Mouse (Mus musculus) hematopoietic stem cell, adult 5-6 weeks (primary cell): Measurements from ENCODE around the gene Hormad2. TPM values are rescaled to one million over a fixed set of nuclear protein-coding genes. Genes with fewer than 3 reads are reported as not detected.
A peak's percentile ranks its signal among the peaks of the same experiment; 100 is the strongest.

Source experiments
- ATAC-seq, 2 experiments: fragments of 125-278 bp in 1 of 2; replicated peaks in 1 of 2; 2 replicates each; pipeline ENCODE4 v1.8.0; 2016 to 2017; ENCODE audit warnings: inconsistent platforms in 2 of 2, mild to moderate bottlenecking in 2 of 2, moderate number of reproducible peaks in 2 of 2, low read depth in 1 of 2, moderate TSS enrichment in 1 of 2; ENCODE audit not compliant: low FRiP score in 2 of 2, poor library complexity in 2 of 2, severe bottlenecking in 2 of 2, insufficient read depth in 1 of 2, low TSS enrichment in 1 of 2
- total RNA-seq: library from RNA; stranded (forward); fragments of 172-1452, 232-1000 nt; gene quantifications from 2 replicates; pipeline ENCODE4 v1.2.3, GENCODE M21; 2017

Gene Hormad2
- 0.31 and 0.79 TPM in 2 replicates for total RNA-seq

DNA sequence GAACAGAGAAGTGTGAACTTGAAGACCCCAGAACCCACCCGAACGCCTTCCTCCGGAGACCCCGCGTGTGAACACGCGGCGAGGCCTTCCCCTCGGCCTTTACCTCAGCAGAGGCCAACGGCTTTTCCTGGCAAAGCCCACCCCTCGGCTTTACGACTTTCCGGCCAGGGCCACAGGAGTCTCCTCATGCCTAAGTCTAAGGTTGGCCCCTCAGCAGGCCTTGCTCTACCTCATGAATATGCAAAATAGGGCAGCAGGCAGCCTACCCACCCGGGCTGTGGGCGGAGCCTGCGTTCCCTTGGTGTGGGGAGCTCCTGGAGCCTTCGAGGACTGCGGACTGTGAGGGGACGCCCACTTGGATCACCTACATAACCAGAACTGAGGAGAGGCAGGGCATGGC lies at the start of gene Hormad2:
Hormad2 (minus strand) TSS at position 128 of the 400 bp plus-strand sequence.
- no peak for ATAC-seq

DNA sequence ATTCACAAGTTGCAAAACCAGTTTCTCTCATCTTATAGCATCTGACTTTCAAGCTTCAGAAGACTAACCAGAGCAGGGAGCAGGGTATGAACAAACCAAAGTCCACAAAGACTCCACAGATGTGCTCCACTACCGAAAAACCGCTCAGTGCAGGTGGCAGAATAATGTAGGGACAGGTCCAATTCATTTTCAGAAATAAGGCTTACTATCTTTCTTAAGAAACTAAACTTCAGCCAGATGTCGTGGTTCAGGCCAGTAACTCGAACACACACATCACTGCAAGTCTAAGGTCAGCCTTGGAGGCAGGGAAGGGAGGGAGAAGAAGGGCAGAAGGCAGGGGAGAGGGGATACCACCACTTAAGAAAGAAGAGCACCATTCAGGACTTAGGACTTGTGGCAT lies 48.3 kb upstream of the Hormad2 start:
- ATAC-seq, result no peak

DNA sequence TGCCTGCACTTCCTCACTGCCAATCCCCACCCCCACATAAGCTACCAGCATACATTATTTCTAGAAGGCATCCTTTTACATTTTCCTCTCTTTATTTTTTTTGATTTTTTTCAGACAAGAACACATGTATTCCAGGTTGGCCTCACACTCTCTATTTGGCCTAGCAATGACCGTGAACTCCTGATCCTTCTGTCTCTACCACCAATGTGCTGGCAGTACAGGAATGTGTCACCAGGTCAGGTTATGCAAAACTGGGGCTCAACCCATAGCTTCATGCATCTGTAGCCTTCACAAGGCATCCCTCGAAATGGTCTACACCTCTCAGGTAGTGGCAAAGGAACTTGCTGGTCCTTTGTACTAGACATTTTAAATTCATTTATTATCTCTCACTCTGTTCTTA lies 47.9 kb upstream of the Hormad2 start:
- no peak for ATAC-seq

DNA sequence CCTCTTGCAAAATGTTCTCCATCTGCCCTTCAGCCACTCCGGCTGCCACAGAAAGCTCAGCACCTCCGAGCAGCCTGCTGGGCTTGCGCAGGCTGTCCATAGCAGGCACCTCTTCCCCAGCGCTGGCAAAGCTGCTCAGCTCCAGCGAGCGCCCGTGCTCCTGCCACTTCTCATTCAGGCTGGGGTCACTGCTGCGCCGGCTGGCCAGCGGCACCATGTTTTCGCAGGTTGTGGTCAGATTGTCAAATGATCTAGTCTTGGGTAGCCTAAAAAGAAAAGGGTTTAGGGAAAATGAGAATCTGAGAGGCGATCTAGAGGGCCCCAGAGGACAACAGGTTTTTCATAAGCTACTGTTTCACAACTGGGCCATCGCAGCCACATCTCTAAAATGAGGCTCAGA lies 47.5 kb upstream of the Hormad2 start:
- ATAC-seq, result no peak

DNA sequence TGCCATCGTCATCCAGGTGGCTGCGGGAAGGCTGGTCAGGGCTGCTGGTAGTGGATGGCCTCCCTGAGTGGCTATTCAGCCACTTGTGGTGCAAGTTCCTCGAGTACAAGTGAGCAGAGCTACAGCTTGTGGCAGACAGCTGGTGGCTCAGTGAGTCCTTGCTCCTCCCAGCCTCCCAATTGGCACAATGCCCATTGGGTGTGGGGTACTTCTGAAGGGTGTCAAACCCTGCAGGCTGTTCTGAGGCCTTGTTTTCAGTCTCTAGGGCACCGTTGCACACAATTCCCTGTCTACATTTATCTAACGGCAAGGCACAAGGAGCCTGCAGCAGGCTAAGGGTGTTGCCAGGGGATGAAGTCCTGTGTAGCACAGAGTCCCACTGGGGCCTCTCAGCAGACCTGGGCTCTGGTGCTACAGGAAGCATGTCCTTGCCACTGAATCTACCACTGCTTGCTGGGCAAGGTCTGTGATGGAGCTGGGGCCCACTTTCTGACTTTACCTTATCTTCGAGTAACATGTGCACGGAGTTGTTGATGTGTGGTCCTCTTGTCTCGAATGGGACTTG lies 46.6 kb upstream of the Hormad2 start:
- ATAC-seq, result no peak

DNA sequence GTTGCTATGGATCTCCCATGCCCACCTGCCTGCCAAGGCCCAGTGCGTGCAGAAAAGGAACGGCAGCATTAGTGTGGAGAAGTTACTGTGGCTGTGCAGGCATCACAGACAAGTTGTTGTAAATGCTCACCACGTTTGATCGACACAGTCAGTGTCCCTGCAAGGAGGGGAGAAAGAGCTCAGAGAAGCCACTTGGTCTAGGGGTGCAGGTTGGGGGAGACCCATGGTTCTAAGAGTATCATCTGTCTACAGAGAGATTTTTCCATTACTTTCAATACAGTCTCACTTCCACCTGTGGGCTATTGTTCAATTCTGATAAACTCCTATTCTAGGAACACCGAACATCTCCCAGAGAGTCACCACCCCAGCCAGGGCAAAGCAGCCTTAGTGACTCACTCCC lies 43.6 kb upstream of the Hormad2 start:
- no peak for ATAC-seq

DNA sequence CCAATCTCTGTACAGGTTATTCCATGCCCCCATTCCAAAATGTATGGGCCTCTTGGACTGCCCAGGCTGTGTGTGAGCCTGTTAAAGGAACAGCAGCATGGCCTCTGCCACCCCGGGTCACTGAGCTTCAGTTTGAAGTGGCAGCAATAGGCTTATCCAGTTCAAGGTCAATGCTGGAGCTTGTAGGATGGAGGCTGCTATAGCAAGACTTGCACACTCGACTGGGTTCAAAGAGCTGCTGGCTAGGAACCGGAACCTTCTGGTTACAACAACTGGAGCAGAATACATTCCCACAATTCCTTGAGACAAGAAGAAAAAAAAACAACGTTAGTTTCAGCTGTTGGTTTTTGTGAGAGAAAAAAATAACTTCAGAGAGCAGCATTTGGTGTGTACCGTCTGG lies 41.7 kb upstream of the Hormad2 start:
- no peak for ATAC-seq

DNA sequence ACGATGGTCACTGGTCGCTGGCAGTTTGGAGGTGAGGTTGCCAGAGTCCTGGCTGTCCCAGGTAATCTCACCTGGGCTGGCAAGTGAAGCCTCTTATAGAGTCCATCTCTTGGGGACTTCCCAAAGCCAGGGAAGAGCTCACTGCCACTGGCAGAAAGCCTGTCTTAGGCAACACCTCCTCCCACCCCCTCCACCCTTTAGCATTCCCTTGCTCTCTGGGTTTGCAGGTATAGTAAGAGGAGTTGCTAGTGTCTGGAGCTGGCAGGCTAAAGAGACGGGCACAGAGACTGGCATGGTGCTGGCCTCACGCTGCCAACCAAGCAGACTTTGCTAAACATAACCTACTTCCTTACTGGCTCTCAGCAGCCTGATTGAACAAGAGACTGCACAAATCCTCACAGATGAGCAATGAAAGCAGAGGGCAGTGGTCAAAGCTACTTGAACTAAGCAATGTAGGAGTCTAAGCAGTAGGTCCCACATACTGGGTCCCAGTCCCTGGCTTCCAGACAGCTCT lies 35.3 kb upstream of the Hormad2 start:
- no peak for ATAC-seq

DNA sequence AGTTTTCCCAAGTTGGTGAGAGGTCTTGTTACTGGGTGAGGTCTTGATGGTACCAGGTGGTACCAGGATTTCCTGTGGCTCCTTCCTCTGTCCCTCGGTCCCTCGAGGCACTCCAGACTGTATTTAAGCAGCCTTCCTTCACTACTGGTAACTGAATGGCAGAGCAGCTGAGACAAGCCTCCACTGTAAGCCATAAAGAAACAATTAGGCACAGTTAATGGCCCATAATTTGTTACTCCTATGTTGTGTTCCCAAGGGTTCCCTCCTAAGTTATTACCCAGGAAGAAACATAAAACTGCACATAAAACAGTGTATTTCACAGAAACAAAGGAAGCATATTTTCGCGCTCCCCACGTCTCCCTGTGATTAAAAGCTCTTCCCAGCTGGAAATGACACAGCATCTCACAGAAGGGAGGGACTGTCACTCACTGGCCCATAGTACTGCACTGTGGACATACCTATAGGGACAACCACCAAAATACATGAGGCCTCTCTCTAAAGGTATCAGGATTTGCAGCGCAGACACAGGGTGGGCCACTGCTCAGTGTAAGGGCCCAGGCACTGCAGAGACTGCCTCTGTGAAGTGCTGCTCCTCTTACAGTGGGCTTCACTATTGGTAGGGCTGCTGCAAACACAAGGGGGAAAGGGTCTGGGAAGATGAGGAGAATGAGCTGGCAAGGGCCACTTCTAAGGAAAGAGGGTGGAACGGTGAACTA lies 31.7 kb upstream of the Hormad2 start:
- no peak for ATAC-seq

DNA sequence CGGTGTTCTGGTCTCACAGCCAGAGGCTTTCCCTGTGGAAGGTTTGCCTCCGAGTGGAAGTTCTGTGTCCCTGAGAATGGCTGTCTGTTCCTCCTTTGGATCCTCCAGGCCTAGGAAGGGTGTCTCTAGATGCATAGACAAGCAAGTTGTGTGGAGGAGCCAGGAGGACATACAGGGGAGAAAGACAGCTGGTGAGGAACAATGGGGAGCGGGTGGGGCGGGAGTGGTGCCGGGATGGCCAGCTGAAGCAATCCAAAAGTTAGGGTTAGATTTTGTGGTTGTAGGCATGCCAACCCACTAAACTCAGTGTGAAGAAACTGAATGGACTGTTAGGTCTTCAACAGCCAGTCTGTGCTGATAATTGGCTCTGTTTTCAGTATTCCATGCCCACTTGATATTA lies 30.8 kb upstream of the Hormad2 start:
- ATAC-seq, result no peak

DNA sequence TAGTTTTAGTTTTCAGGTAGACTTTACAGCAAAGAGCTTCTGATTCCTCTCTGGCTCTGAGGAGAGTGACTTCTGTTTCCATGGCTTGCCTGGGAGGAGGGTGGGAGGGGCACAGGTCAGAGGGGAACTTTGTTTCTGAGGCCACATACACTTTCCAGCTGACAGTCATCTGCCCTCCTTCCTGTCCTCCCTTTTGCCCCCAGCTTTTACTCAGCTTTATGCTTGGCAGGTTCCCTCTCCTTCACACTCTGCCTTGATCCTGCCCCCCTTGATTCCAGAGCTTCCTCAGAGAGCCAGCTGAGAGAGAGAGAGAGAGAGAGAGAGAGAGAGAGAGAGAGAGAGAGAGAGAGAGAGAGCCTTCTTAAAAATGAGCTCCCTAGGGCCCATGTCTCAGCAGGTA lies 30.3 kb upstream of the Hormad2 start:
- no peak for ATAC-seq

DNA sequence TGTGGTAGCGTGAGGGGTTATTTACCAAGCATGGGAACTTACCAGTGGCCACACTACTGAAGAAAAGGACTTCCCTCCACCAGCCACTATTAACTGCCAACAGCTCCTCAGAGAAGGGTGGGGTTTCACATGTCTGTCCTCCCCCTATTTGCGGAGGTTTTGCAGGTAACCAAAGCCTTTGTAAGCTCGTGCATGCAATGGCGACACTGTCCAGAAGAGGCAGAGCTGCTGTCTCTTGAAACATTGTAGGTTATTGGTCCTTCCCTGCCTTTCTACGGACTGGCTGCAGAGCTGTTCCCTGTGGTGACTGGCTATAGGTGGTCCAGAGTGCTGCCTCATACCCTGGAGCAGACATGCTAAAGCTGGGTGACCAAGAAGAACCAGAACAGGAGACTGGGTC lies 28.2 kb upstream of the Hormad2 start:
- ATAC-seq, result no peak

DNA sequence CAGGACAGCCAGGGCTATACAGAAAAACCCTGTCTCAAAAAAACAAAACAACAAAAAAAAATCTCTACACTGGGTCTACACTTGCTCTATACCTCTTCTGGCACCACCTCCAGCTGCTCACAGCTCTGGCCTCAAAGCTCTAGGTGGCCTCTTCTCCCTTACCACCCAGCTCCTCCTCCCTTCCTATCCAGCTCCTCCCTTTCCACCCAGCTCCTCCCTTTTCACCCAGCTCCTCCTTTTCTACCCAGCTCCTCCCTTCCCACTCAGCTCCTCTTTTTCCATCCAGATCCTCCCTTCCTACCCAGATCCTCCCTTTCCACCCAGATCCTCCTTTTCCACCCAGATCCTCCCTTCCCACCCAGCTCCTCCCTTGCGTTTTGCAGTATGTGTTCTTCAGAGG lies 26.5 kb upstream of the Hormad2 start:
- no peak for ATAC-seq

DNA sequence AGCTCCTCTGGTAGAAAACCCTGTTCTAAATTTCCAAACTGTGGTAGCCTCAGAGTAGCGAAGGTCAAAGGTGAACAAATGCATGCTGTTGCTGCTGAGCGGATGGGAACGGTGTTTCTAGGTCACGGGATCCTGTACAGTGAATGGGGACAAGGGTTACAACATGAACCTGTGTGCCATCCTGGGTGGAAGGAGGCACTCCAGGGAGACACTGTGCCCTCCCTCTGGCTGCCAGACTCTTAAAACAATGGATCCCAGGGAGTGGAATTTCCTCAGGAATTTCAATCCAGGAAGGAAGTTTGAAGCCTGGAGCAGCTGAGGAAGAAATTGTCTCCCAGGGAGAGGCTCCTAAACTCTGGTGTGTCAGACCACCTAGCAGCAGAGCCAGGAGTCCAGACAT lies 25.3 kb upstream of the Hormad2 start:
- ATAC-seq, result no peak

DNA sequence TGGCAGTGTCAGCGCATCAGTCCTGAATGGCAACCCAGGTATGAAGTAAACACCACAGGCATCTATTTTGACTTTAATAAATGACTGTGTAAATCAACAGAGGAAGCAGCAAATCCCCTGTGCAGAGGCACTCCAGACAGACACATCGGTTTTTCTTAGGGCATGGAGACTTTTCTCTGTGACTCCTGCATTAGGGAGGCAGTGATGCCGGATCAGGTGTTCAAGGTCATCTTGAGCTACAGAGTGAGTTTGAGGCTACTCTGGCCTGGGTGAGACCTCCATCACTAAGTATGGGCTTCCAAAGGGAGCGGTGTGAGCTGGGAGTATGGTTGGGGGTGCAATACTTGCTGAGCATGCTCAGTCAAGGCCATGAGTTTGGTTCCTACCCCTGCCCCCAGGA lies 23.7 kb upstream of the Hormad2 start:
- ATAC-seq, result no peak

DNA sequence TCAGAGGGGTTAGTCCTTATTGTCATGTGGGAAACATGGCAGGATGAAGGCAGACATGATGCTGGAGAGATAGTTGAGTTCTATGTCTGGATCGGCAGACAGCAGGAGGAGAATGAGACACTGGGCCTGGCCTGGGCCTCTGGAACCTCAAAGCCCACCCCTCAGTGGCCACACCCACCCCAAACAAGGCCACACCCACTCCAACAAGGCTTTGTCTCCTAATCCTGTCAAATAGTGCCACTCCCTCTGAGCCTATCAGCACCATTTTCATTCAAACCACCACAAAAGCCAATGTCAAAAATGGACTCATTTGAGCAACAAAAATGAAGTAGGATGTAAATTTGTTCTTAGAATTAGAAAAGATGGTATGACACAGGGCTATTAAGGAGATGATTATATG lies 23.3 kb upstream of the Hormad2 start:
- ATAC-seq, result no peak

DNA sequence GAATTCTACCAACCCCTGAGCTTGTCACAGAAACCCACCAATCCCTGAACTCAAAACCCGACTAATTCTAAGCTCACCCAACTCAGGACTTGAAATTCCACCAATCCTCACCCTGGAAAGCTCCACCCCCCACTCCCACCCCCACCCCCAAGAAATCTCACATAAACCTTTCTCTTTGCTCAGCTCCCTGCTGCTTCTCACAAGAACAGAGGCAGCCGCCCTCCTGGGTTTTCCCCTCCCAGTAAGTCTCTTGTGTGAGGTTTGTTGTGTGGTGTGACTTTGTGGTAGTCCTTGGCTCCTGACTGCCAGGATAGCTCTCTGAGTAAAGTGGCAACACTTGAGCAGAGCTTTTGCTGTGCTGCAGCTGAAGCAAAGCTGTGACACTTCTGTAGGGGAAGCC lies 22.0 kb upstream of the Hormad2 start:
- ATAC-seq, result no peak

DNA sequence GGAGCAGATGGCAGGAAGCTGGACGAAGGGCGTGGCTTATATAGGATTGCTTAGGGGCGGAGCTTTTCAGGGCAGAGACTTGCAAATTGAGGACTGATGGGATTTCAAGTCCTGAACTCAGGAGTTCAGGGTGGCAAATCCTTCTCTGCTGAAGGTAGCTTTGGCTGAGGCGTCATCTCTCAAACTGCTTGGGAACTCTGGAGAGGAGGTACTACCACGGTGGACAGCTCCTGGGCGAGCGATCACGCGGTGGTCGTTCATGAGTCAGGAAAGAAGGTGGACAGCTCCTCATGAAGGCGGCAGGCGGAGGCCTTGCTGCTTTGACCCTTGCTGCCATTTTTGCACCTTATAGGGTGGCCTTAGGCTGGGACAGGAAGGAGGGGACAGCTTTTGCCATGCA lies 20.2 kb upstream of the Hormad2 start:
- peak in 1 of 2 experiments; percentile 60; a peak in 1 of 4 replicates for ATAC-seq

DNA sequence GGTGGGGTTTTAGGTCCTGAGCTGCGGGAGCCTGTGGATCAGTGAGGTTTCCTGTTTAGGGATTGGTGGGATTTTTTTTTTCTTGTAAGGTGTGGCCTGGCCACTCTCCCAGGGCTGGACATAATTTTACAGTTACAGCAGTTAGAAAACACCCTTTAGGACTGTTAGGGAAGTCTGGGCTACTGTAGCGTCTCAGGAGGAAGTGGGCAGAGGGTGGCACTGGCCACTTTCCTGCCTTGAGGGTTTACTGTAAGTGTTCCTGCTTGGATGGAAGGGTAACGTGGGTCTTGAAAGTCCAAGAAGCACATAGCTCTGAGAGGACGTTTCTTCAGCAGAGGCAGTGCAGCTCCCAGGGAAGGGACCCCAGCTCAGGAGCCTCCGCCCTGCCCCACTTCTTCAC lies 19.7 kb upstream of the Hormad2 start:
- ATAC-seq, result peak; percentile 65 to 74; a peak in 2 of 4 replicates
